Mouse (Mus musculus): ENCODE results near the gene Iqcf3. TPM values are rescaled to one million over a fixed set of nuclear protein-coding genes. Genes with fewer than 3 reads are reported as not detected.
"Not testable (repeated sequence)": the region's sequence is repeated elsewhere in the genome, so short reads cannot be mapped to it uniquely, and the experiment has no call there.

Gene Iqcf3
- total RNA-seq, 2 experiments from 2014 or later: not detected

DNA sequence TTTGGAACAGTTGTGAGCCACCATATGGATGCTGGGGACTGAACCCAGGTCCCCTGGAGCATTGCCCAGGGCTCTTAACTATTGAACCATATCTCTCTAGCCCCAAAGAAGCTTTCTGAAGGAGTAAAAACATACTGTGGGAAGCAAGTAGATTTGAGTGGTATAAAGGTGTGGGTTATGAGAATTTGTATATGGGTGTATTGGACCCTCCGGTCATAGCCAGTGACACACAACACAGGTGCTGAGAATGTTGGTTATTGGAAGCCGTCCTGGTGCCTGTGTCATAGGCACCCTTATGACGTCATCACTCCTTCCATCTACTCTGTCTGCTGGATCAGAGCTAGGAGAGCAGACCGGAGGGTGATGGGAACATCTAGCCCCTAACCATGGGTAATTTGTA, 47.2 kb downstream of the Iqcf3 start, which contains the start of gene Iqcf5:
Gene Iqcf5 (plus strand): TSS at position 301 of the 400 bp plus-strand sequence.
- DNase-seq (ENCODE audit: low spot score in 2 of 2): no peak
- intact Hi-C loops (cut with DNase I): no loop called here

- intact Hi-C loops (cut with DNase I): no loop called here
- DNase-seq (ENCODE audit: low spot score in 2 of 2): no peak
Observed at GRCm38 (mm10) chr9:106513566-106513965, 47.9 kb downstream of the Iqcf3 start.

DNA sequence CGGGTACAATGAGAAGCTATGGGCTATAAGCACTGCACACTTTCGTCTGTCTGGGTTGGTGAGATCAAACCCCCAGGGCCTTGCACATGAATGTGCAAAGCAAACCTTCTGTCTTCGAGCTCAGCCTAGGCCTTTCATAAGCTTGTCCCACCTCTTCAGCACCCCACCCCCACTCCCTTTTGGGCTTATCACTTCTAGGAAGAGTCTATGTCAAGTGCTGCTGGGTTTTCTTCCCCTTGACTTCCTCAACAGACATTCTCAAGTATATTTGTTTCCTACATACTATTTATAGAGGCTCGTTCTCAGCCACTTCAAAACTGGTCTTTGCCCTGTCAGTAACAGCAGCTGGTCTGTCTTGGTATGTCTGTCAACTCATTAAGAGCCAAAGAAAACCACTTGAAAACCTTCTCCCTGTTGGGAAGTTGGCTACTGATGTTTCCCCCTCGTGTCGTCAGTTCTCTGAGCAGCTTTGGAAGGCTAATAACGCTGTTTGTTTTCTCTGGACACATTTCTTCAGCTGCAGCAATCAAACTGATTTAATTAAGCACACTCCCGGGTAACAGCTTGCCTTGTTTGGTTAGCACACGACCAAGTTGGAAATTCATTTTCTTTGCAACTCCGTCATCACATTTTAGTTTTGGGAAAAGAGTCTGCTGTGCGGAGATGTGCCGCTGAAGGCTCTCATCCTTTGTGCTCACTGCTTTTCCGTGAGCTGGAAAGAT, 48.5 kb downstream of the Iqcf3 start:
- intact Hi-C loops (cut with DNase I): no loop called here
- DNase-seq (ENCODE audit: low spot score in 2 of 2): peak; percentile 13 to 37

- peak in 1 of 2 experiments; percentile 17 for DNase-seq (ENCODE audit: low spot score in 2 of 2)
- intact Hi-C loops (cut with DNase I): no loop called here
Observed at GRCm38 (mm10) chr9:106509356-106509755, 52.1 kb downstream of the Iqcf3 start.

DNA sequence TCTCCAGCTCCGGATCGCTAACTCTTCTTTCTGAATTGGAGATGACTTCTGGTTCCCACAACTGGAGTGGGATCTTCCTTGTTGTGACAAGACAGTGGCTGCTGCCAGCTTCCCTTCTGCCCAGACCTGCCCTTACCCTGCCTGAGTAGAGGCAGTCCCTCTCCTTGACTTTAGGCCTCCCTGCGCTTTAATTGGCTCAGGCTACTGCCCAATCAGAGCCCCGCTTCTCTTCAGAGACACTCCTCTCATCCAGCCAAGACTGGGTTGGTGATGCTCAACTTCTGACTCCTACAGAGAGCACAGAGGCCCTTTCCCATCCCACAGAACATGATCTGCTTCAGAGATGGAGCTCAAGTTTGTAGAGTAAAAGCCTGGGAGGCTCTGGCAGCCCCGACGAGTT, 57.2 kb downstream of the Iqcf3 start:
- DNase-seq (ENCODE audit: low spot score in 2 of 2): no peak
- intact Hi-C loops (cut with DNase I): no loop called here

- DNase-seq (ENCODE audit: low spot score in 2 of 2): no peak
- intact Hi-C loops (cut with DNase I): no loop called here
Observed at GRCm38 (mm10) chr9:106501846-106502245, 59.6 kb downstream of the Iqcf3 start.

- intact Hi-C loops (cut with DNase I): no loop called here
Observed at GRCm38 (mm10) chr9:106499667-106500066, 61.8 kb downstream of the Iqcf3 start, which contains the start of gene Iqcf1. Gene Iqcf1 (plus strand): TSS chr9:106499967.

DNA sequence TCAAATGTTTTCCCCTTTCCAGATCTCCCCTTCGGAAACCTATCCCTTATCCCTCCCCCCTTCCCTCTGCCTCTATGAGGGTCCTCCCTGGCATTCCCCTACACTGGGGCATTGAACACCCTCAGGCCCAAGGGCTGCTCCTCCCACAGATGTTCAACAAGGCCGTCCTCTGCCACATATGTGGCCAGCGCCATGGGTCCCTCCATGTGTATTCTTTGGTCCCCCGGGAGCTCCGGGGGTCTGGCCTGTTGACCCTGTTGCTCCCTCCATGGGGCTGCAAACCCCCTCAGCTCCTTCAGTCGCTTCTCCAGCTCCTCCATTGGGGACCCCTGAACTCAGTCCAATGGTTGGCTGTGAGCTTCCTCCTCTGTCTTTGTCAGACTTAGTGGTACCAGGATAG, 73.8 kb downstream of the Iqcf3 start:
- intact Hi-C loops (cut with DNase I); DNase-seq (ENCODE audit: low spot score in 2 of 2): not testable (repeated sequence)

More at GRCm38 (mm10) chr9:106499667-106500066, 61.8 kb downstream of the Iqcf3 start, which contains the start of gene Iqcf1:
- no peak for DNase-seq (ENCODE audit: low spot score in 2 of 2)

- DNase-seq (ENCODE audit: low spot score in 2 of 2): no peak
- intact Hi-C loops (cut with DNase I): no loop called here
Observed at GRCm38 (mm10) chr9:106485076-106485475, 76.4 kb downstream of the Iqcf3 start.

DNA sequence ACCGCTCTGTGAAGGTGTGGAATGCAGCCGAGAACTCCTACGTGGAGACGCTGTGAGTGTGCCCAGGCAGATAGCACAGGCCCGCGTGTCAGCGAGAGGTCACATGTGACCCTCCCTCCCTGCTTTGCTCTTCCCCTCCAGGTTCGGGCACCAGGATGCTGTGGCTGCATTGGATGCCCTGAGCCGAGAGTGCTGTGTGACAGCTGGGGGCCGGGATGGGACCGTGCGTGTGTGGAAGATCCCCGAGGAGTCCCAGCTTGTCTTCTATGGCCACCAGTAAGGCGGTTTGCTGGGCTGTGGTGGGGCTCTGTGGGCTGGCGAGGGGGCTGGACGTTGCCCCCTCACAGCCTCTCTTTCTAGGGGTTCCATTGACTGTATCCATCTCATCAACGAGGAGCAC, 77.8 kb downstream of the Iqcf3 start:
- DNase-seq (ENCODE audit: low spot score in 2 of 2): no peak
- intact Hi-C loops (cut with DNase I): no loop called here

DNA sequence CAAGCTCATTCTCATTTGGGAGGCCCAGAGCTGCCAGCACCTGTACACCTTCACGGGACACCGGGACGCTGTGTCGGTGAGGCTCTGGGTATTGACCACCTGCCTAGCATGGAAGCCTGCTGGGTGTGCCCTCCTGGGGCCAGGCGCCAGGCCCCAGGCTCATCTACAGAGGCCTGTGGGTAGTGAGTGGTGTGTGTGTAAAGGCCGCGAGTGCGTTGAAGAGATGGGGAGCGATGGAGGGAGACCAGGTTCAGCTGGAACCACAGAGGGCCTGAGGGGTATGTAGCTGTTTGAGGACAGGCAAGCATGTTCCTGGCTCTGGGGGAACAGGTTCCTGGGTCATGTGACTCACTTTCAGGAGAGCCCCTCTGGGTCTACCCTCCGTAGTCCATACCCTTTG, 78.3 kb downstream of the Iqcf3 start:
- DNase-seq (ENCODE audit: low spot score in 2 of 2): no peak
- intact Hi-C loops (cut with DNase I): no loop called here

- intact Hi-C loops (cut with DNase I): no loop called here
- DNase-seq (ENCODE audit: low spot score in 2 of 2): no peak
Observed at GRCm38 (mm10) chr9:106482578-106483115, 78.8 kb downstream of the Iqcf3 start.

DNA sequence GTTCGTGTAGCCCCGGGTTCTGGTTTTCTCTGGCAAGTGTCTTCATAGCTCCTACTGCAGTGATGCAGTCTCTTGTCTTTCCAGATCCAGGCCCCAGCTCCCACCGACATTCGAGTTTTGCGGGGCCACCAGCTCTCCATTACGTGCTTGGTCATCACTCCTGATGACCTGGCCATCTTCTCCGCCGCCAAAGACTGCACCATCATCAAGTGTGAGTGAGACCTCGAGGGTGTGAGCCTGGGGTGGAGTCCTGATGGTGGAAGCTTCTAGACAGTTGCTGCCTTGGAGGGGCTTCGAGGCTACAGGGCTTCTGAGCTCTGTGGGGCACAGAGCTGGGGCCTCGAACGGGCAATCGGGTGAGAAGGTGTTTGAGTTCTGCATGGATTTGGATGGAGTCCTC, 79.8 kb downstream of the Iqcf3 start:
- intact Hi-C loops (cut with DNase I): no loop called here
- DNase-seq (ENCODE audit: low spot score in 2 of 2): no peak

GRCm38 (mm10) chr9:106481075-106481474, 80.4 kb downstream of the Iqcf3 start:
- DNase-seq (ENCODE audit: low spot score in 2 of 2): no peak
- intact Hi-C loops (cut with DNase I): no loop called here

- no peak for DNase-seq (ENCODE audit: low spot score in 2 of 2)
- intact Hi-C loops (cut with DNase I): no loop called here
Observed at GRCm38 (mm10) chr9:106480541-106480940, 80.9 kb downstream of the Iqcf3 start.

DNA sequence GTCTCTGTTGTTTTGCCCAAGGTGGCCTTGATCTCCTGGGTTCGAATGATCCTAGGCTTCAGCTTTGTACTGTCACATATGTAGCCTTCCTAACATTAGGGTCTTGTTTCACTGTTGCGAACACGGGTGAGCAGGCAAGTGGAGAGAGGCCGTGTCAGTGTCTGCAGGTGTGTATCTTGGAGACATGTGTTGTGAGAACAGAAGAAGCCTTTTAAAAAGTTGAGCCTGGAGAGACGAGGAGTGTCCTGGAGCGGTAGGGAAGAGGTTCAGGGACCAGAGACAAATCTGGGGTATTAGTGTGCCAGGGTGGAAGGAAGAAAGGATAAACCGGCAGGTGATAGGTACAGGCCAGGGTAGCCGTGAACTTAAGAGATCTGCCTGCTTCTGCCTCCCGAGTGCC, 83.3 kb downstream of the Iqcf3 start:
- intact Hi-C loops (cut with DNase I): no loop called here
- DNase-seq (ENCODE audit: low spot score in 2 of 2): no peak

GRCm38 (mm10) chr9:106477649-106478048, 83.8 kb downstream of the Iqcf3 start:
- no peak for DNase-seq (ENCODE audit: low spot score in 2 of 2)
- intact Hi-C loops (cut with DNase I): loop anchor here (2.0 kb wide), 1 partner anchor 31 kb away; the partner anchor contains the start of genes Abhd14a and Abhd14b

- peak; percentile 99 to 100 for DNase-seq (ENCODE audit: low spot score in 2 of 2)
- intact Hi-C loops (cut with DNase I): loop anchor here (2.0 kb wide), 1 partner anchor 30 kb away; the partner anchor contains the start of genes Abhd14a and Abhd14b
Observed at GRCm38 (mm10) chr9:106476924-106477484, 84.4 kb downstream of the Iqcf3 start, which contains the start of gene Parp3. Gene Parp3 (minus strand): TSS chr9:106476949.

GRCm38 (mm10) chr9:106476002-106476923, 85.2 kb downstream of the Iqcf3 start:
- intact Hi-C loops (cut with DNase I): loop anchor here (2.0 kb wide), 1 partner anchor 29 kb away; the partner anchor contains the start of genes Abhd14a and Abhd14b
- no peak for DNase-seq (ENCODE audit: low spot score in 2 of 2)

All from left cerebral cortex, postnatal 14 days (tissue).